Mouse (Mus musculus) G1E (cell line): ENCODE data around the gene Wscd1.

Source experiments
- CTCF ChIP-seq: IDR thresholded peaks from 2 replicates; pipeline ENCODE4 v1.5.1; 2012; ENCODE audit warnings: low read depth, low read length, inconsistent platforms, mixed read lengths
- GATA1 ChIP-seq: IDR thresholded peaks from 2 replicates; pipeline ENCODE4 v1.6.1; 2012; ENCODE audit warnings: borderline replicate concordance, low read length, inconsistent platforms, mixed read lengths
- GATA2 ChIP-seq: IDR thresholded peaks from 2 replicates; pipeline ENCODE4 v1.6.1; 2012; ENCODE audit warnings: low read depth, low read length, inconsistent platforms, borderline replicate concordance
- POLR2AphosphoS5 ChIP-seq: IDR thresholded peaks from 2 replicates; pipeline ENCODE4 v1.6.1; 2012; ENCODE audit warnings: low read depth, low read length, inconsistent platforms; ENCODE audit not compliant: insufficient replicate concordance
- TAL1 ChIP-seq: conservative IDR thresholded peaks from 2 replicates; pipeline ENCODE4 v1.6.1; 2012; ENCODE audit warnings: low read depth, low read length, inconsistent platforms, mixed read lengths

GRCm38 (mm10) chr11:71811828-71812227 lies 62.1 kb downstream of the Wscd1 start:
- TF ChIP-seq POLR2AphosphoS5 (no peak), CTCF (no peak), GATA1 (no peak), TAL1 (no peak), GATA2 (no peak)
